Mouse (Mus musculus) leukemia stem cell, adult 10-12 weeks (primary cell): Measurements from ENCODE around the gene Pdcd5. TPM values are rescaled to one million over a fixed set of nuclear protein-coding genes. Genes with fewer than 3 reads are reported as not detected.

Source experiments
- polyA plus RNA-seq: library from polyadenylated mRNA; stranded (reverse); fragments of >175 nt; gene quantifications from 2 replicates; pipeline ENCODE4 v1.2.3, GENCODE M21; 2012; ENCODE audit warnings: low replicate concordance

Gene Pdcd5
- polyA plus RNA-seq: 81.2 and 82.4 TPM in 2 replicates

DNA sequence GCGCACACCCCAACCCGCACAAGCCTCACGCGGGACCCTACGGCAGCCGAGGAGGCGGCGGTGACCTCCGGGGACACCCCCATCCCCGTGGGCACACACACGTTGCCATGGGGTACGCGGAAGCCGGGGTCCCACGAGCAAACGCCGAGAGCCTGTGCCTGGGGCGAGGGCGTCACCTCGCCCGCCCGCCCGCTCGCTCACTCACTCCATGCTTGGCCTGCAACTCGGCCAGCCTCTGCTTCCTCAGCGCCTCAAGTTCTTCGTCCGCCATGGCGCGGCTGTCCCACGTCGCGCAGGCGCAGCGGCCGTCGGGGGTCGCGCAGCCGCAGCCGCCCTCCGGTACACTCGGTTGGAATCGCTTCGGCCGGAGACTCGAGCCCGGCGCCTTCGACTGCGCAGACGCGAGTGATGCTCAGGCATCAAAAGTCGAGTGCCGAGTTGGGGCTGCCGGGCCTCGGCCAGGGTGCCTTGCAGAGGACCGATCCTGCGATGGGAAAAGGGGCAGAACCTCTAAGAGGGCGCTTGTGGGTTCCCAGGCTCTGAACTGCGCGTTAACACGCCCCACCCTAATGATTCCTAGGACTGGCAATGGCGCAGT is at the start of gene Pdcd5:
TSS of gene Pdcd5 (minus strand) at position 421 of the 598 bp plus-strand sequence.

Other genes starting within 250 kb of the Pdcd5 start
- gene Slc7a9, start 198.7 kb downstream of the Pdcd5 start, polyA plus RNA-seq: not detected in 2 replicates
- not detected in 2 replicates for gene Tdrd12, start 109.8 kb downstream of the Pdcd5 start, polyA plus RNA-seq
- gene Nudt19, start 91.2 kb downstream of the Pdcd5 start, polyA plus RNA-seq: 33.1 and 53.8 TPM in 2 replicates
- gene Rgs9bp, start 61.9 kb downstream of the Pdcd5 start, polyA plus RNA-seq: 0.11 and 0.24 TPM in 2 replicates
- gene Ankrd27, start 61.3 kb downstream of the Pdcd5 start, polyA plus RNA-seq: 74.6 and 99.6 TPM in 2 replicates
- gene Dpy19l3, start 106.9 kb upstream of the Pdcd5 start, polyA plus RNA-seq: 1.3 and 1.6 TPM in 2 replicates
- gene Zfp507, start 155.5 kb upstream of the Pdcd5 start, polyA plus RNA-seq: 3.2 and 5.8 TPM in 2 replicates